In the genomic region with DNA sequence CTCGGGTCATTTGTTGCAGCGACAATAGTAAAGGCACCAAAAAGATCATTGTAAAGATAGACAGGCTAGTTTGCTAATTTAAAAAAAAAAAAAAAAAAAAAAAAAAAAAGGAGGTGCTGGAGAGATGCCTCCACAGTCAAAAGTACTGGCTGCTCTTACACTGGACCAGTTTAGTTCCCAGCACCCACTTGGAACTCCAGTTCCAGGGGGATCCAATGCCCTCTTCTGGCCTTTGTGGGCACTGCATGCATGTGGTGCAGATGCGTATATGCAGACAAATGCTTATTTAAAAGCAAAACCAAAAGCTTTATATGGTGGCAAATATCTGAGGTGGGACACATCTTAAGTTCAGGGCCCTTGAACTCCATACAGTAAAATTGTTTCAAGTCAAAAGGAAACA, we compare ENCODE assay signal across 16 mouse cellular contexts. TPM values are rescaled to one million over a fixed set of nuclear protein-coding genes. Genes with fewer than 3 reads are reported as not detected.
A peak's percentile ranks its signal among the peaks of the same experiment; 100 is the strongest.
DNase-seq lines count a peak whose midpoint lies in the region; ATAC-seq and TF ChIP-seq lines count a peak whose summit lies in the region.
"Had no signal": no experiment of that assay in that cellular context is flagged by ENCODE, and none has a peak within 500 bp of the region (broad histone marks: within the 10 kb centered on the region; RNA-seq: fewer than 3 reads in every experiment).

No protein-coding gene starts in this region.

- ATAC-seq in liver, postnatal 0 days: no peak
- ATAC-seq in megakaryocyte progenitor cell, adult 5-6 weeks (replicated peaks; ENCODE audit: poor library complexity): no peak
- ATAC-seq: forebrain, embryonic 13.5 days; midbrain, embryonic 13.5 days had no signal

- H3K4me3 ChIP-seq in heart, adult 2 months: no peak overlapping the region
- no peak overlapping the region for H3K4me3 ChIP-seq in spleen, adult 2 months (ENCODE audit: extremely low read depth, insufficient read depth, insufficient read length)
- no peak overlapping the region for H3K4me3 ChIP-seq in liver, postnatal 0 days (ENCODE audit: low read depth, low read length)
- H3K4me3 ChIP-seq: forebrain, embryonic 13.5 days; midbrain, embryonic 13.5 days; stomach, embryonic 15.5 days had no signal

- H3K27ac ChIP-seq in heart, adult 2 months: no peak overlapping the region
- no peak overlapping the region for H3K27ac ChIP-seq in spleen, adult 2 months (ENCODE audit: insufficient read depth, low read length)
- no peak overlapping the region for H3K27ac ChIP-seq in liver, postnatal 0 days (ENCODE audit: low read depth)
- H3K27ac ChIP-seq: forebrain, embryonic 13.5 days; midbrain, embryonic 13.5 days; stomach, embryonic 15.5 days had no signal

- no peak for TF ChIP-seq POLR2A in heart, adult 2 months (IDR thresholded peaks at IDR 0.05; ENCODE audit: insufficient read depth, low read depth, low read length)
- no peak for TF ChIP-seq POLR2A in spleen, adult 2 months (IDR thresholded peaks at IDR 0.05; ENCODE audit: low read depth, low read length)

- WGBS in heart, adult 2 months: 94% methylated on average over 3 of the region's 3 CpGs
- WGBS in spleen, adult 2 months: 96% methylated on average over 3 of the region's 3 CpGs
- 97% methylated on average over 3 of the region's 3 CpGs for WGBS in liver, postnatal 0 days (ENCODE audit: insufficient replicate concordance)

- no peaks in the 10 kb centered on the region for H3K4me1 ChIP-seq in heart, adult 2 months (ENCODE audit: control insufficient read depth, insufficient read depth, low read length)
- H3K4me1 ChIP-seq in spleen, adult 2 months (ENCODE audit: control insufficient read depth, insufficient read depth, insufficient read length): no peaks in the 10 kb centered on the region
- H3K4me1 ChIP-seq in liver, postnatal 0 days (ENCODE audit: insufficient read depth): peaks cover 32% of the 10 kb centered on the region
- H3K4me1 ChIP-seq: forebrain, embryonic 13.5 days; midbrain, embryonic 13.5 days had no signal

- H3K27me3 ChIP-seq in heart, adult 2 months (ENCODE audit: control insufficient read depth, insufficient read depth, low read length): no peaks in the 10 kb centered on the region
- H3K27me3 ChIP-seq in spleen, adult 2 months (ENCODE audit: control insufficient read depth, insufficient read depth, low read length): no peaks in the 10 kb centered on the region
- no peaks in the 10 kb centered on the region for H3K27me3 ChIP-seq in liver, postnatal 0 days (ENCODE audit: insufficient read depth, low read length)
- H3K27me3 ChIP-seq: forebrain, embryonic 13.5 days; midbrain, embryonic 13.5 days; stomach, embryonic 15.5 days had no signal

- no peak for TF ChIP-seq EP300 in heart, adult 2 months (IDR thresholded peaks at IDR 0.05; ENCODE audit: insufficient read depth, low read depth, low read length)
- no peak for TF ChIP-seq EP300 in liver, postnatal 0 days (IDR thresholded peaks at IDR 0.05; ENCODE audit: low read depth)

- H3K4me2 ChIP-seq in liver, postnatal 0 days (ENCODE audit: low read depth, low read length): no peak overlapping the region
- H3K4me2 ChIP-seq: forebrain, embryonic 13.5 days; midbrain, embryonic 13.5 days; stomach, embryonic 15.5 days had no signal

- no peaks in the 10 kb centered on the region for H3K79me2 ChIP-seq in heart, adult 2 months (replicated peaks; ENCODE audit: control insufficient read depth, insufficient read depth, low read length)

- TF ChIP-seq CTCF in heart, adult 2 months (IDR thresholded peaks at IDR 0.05): peak; percentile 48
- TF ChIP-seq CTCF in spleen, adult 2 months (IDR thresholded peaks at IDR 0.05; ENCODE audit: extremely low read depth, insufficient read depth, insufficient read length, insufficient replicate concordance): peak; percentile 16; the same call in 1 of the 2 replicates
- peak; percentile 64 for TF ChIP-seq CTCF in liver, postnatal 0 days (IDR thresholded peaks at IDR 0.05; ENCODE audit: low read depth)

- no peak overlapping the region for H3K9ac ChIP-seq in heart, adult 2 months (ENCODE audit: low read depth, low read length)
- no peak overlapping the region for H3K9ac ChIP-seq in liver, postnatal 0 days (replicated peaks)
- H3K9ac ChIP-seq: forebrain, embryonic 13.5 days; midbrain, embryonic 13.5 days; stomach, embryonic 15.5 days had no signal

- intact Hi-C loops in heart, adult 2 months (cut with DNase I): no loop called here
- intact Hi-C loops in heart, postnatal 14 days (cut with DNase I): no loop called here

- no peaks in the 10 kb centered on the region for H3K9me3 ChIP-seq in liver, postnatal 0 days (ENCODE audit: low read length)
- H3K9me3 ChIP-seq: forebrain, embryonic 13.5 days; midbrain, embryonic 13.5 days; stomach, embryonic 15.5 days had no signal

- no peak for DNase-seq in heart, adult 2 months
- DNase-seq in heart, postnatal 14 days: no peak
- DNase-seq in spleen, adult 2 months (ENCODE audit: low read depth in 1 of 2, low spot score in 2 of 2): no peak
- DNase-seq in spleen, postnatal 14 days (ENCODE audit: low spot score in 2 of 2): no peak
- DNase-seq in R1 (ENCODE audit: low read depth, low spot score): peak; percentile 80
- DNase-seq in liver, postnatal 0 days: no peak
- DNase-seq in urinary bladder, postnatal 36 days (ENCODE audit: low spot score in 2 of 2): no peak
- DNase-seq: adrenal gland, adult 2 months; heart, postnatal 4 days; kidney, adult 8-10 months; lung, adult 18-20 months had no signal

- H3K36me3 ChIP-seq in heart, adult 2 months (ENCODE audit: control insufficient read depth, insufficient read depth, low read length): no peaks in the 10 kb centered on the region
- H3K36me3 ChIP-seq in spleen, adult 2 months (ENCODE audit: control insufficient read depth, insufficient read depth, low read length): peaks cover 29% of the 10 kb centered on the region
- H3K36me3 ChIP-seq in liver, postnatal 0 days (replicated peaks; ENCODE audit: insufficient read depth, low read length): peaks cover 60% of the 10 kb centered on the region

RNA-seq across cellular contexts. Expression of a gene that starts 7.0 kb away (rescaled TPM):
- total RNA-seq in heart, adult 2 months (2021): 10 to 100 TPM; 12.9 to 13.0 TPM
- 21.3 and 22.0 TPM in 2 replicates for polyA plus RNA-seq in heart, adult 2 months (2012; rRNA removed)
- 10 to 100 TPM; 14.1 to 15.0 TPM for total RNA-seq in heart, postnatal 14 days (2021)
- polyA plus RNA-seq in spleen, adult 2 months (2012; rRNA removed): 33.2 and 57.0 TPM in 2 replicates
- 271 and 273 TPM in 2 replicates for polyA plus RNA-seq in liver, postnatal 0 days (2015; fragmentation: Nextera tagmentation; extraction: Ambion mirVana)
- 22.5 and 23.0 TPM in 2 replicates for total RNA-seq in megakaryocyte progenitor cell, adult 5-6 weeks (2015)
- 36.3 and 38.7 TPM in 2 replicates for total RNA-seq in megakaryocyte progenitor cell, adult 5-6 weeks (2017)

RNA-seq across cellular contexts. Expression of a gene that starts 22.9 kb away (rescaled TPM):
- 1 to 10 TPM in 1 of 2 experiments, under 1 TPM in 1; 0.93 to 2.1 TPM for total RNA-seq in heart, adult 2 months (2021)
- 0.70 and 2.5 TPM in 2 replicates for polyA plus RNA-seq in heart, adult 2 months (2012; rRNA removed)
- total RNA-seq in heart, postnatal 14 days (2021): 1 to 10 TPM in 1 of 2 experiments, under 1 TPM in 1; 0.88 to 1.8 TPM
- 1.8 and 2.2 TPM in 2 replicates for polyA plus RNA-seq in spleen, adult 2 months (2012; rRNA removed)
- polyA plus RNA-seq in liver, postnatal 0 days (2015; fragmentation: Nextera tagmentation; extraction: Ambion mirVana): 10.1 and 13.9 TPM in 2 replicates
- not detected in 2 replicates for total RNA-seq in megakaryocyte progenitor cell, adult 5-6 weeks (2015)
- not detected in 2 replicates for total RNA-seq in megakaryocyte progenitor cell, adult 5-6 weeks (2017)
- total RNA-seq: layer of hippocampus, postnatal 25 days had no signal
- polyA plus RNA-seq: adrenal gland, adult 2 months; midbrain, embryonic 13.5 days had no signal

RNA-seq across cellular contexts. Expression of a gene that starts 32.0 kb away (rescaled TPM):
- 10 to 100 TPM; 10.4 to 12.4 TPM for total RNA-seq in heart, adult 2 months (2021)
- polyA plus RNA-seq in heart, adult 2 months (2012; rRNA removed): 10.3 and 12.3 TPM in 2 replicates
- 10 to 100 TPM; 11.4 to 12.0 TPM for total RNA-seq in heart, postnatal 14 days (2021)
- 23.9 and 29.1 TPM in 2 replicates for polyA plus RNA-seq in spleen, adult 2 months (2012; rRNA removed)
- 6.8 and 7.1 TPM in 2 replicates for polyA plus RNA-seq in liver, postnatal 0 days (2015; fragmentation: Nextera tagmentation; extraction: Ambion mirVana)
- 21.0 and 27.4 TPM in 2 replicates for total RNA-seq in megakaryocyte progenitor cell, adult 5-6 weeks (2015)
- 2.3 and 2.8 TPM in 2 replicates for total RNA-seq in megakaryocyte progenitor cell, adult 5-6 weeks (2017)

RNA-seq across cellular contexts. Expression of a gene that starts 34.5 kb away (rescaled TPM):
- total RNA-seq in heart, adult 2 months (2021): 10 to 100 TPM; 17.4 to 25.2 TPM
- 13.8 and 17.5 TPM in 2 replicates for polyA plus RNA-seq in heart, adult 2 months (2012; rRNA removed)
- total RNA-seq in heart, postnatal 14 days (2021): 10 to 100 TPM; 22.3 to 23.3 TPM
- 31.7 and 36.0 TPM in 2 replicates for polyA plus RNA-seq in spleen, adult 2 months (2012; rRNA removed)
- 38.3 and 38.4 TPM in 2 replicates for polyA plus RNA-seq in liver, postnatal 0 days (2015; fragmentation: Nextera tagmentation; extraction: Ambion mirVana)
- total RNA-seq in megakaryocyte progenitor cell, adult 5-6 weeks (2015): 30.3 and 31.4 TPM in 2 replicates
- 70.1 and 74.3 TPM in 2 replicates for total RNA-seq in megakaryocyte progenitor cell, adult 5-6 weeks (2017)
